Mouse (Mus musculus) limb, embryonic 15.5 days (tissue): Measurements from ENCODE around the gene Gm281. TPM values are rescaled to one million over a fixed set of nuclear protein-coding genes. Genes with fewer than 3 reads are reported as not detected.
"Not testable (repeated sequence)": the region's sequence is repeated elsewhere in the genome, so short reads cannot be mapped to it uniquely, and the experiment has no call there.

Experiments used
- ATAC-seq: fragments of 200-750 bp; cut with Nextera tagmentation; 2 replicates; pipeline ENCODE4 v1.8.0; 2017; ENCODE audit warnings: low read depth, moderate TSS enrichment; ENCODE audit not compliant: insufficient number of reproducible peaks, low FRiP score, low TSS enrichment
- H3K27ac ChIP-seq: fragments of 300-500 bp; sonication (generic); 2 replicates; pipeline ENCODE4 v1.5.1; 2015; ENCODE audit warnings: moderate library complexity, mild to moderate bottlenecking, inconsistent platforms
- H3K27me3 ChIP-seq: fragments of 300-500 bp; sonication (generic); 2 replicates; pipeline ENCODE4 v1.6.1; 2015; ENCODE audit warnings: inconsistent platforms
- H3K36me3 ChIP-seq: fragments of 300-500 bp; sonication (generic); 2 replicates; pipeline ENCODE4 v1.6.1; 2015; ENCODE audit warnings: inconsistent platforms
- H3K4me1 ChIP-seq: fragments of 300-500 bp; sonication (generic); 2 replicates; pipeline ENCODE4 v1.6.1; 2015; ENCODE audit warnings: inconsistent platforms
- H3K4me2 ChIP-seq: fragments of 300-500 bp; sonication (generic); 2 replicates; pipeline ENCODE4 v1.6.1; 2015; ENCODE audit warnings: mild to moderate bottlenecking, inconsistent platforms
- H3K4me3 ChIP-seq: fragments of 300-500 bp; sonication (generic); 2 replicates; pipeline ENCODE4 v1.5.1; 2015; ENCODE audit warnings: mild to moderate bottlenecking, inconsistent platforms
- H3K9ac ChIP-seq: fragments of 300-500 bp; sonication (generic); 2 replicates; pipeline ENCODE4 v1.6.1; 2015; ENCODE audit warnings: inconsistent platforms
- H3K9me3 ChIP-seq: fragments of 300-500 bp; sonication (generic); 2 replicates; pipeline ENCODE4 v1.6.1; 2016; ENCODE audit warnings: inconsistent platforms
- WGBS: fragments of 180-500 bp; shearing (Covaris S2); methylation state at CpG from one replicate; pipeline ENCODE4 v1.1.7; 2015; 5-methylcytosine and 5-hydroxymethylcytosine counted together
- polyA plus RNA-seq: library from polyadenylated mRNA; unstranded; fragments of >200 nt; fragmentation: Nextera tagmentation; extraction: Ambion mirVana; gene quantifications from 2 replicates; pipeline ENCODE4 v1.2.1, GENCODE M21; 2015

Gene Gm281
- polyA plus RNA-seq: not detected in 2 replicates

DNA sequence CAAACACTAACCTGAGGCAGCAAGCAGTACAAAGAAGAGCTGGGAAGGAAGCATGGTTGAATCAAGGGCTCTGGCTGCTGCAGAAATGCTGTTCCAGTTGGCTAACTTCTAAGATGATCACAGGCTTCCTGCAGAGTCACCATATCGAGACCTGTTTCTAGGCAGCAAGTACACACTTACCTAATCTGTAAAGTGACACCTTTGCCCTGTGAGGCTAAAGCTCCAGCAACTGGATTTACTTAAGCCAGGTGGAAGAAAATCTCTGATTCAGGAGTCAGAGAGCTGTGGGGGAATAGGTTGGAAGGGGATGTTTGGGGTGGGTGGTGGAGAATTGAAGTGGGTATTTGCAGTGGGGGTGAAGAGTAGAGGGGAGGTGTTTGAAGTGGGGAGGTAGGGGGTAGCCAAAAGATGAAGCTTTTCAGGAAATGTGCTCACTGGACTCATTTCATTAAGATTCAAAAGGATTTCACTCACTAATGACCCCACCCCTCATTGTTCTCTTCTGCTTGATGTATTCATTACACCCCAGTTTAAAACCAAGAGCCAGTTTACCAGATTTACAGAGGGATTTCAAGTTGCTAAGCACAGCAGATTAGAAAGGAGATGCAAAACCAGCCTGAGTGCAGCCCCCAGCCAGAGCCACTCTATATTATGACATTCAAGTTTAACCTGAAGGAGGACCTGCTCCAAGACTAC lies at the start of gene Gm281:
Gm281 (minus strand) TSS at position 92 of the 696 bp plus-strand sequence.
- H3K36me3 ChIP-seq: no peaks in the 10 kb centered on the region
- H3K9ac ChIP-seq: no peak within 1 kb of the TSS
- no peaks in the 10 kb centered on the region for H3K4me1 ChIP-seq
- WGBS: 41% methylated on average over 1 of the region's 1 CpGs
- no peaks in the 10 kb centered on the region for H3K9me3 ChIP-seq
- ATAC-seq: no peak
- no peak within 1 kb of the TSS for H3K4me3 ChIP-seq
- no peak within 1 kb of the TSS for H3K4me2 ChIP-seq
- H3K27ac ChIP-seq: no peak within 1 kb of the TSS
- H3K27me3 ChIP-seq: no peaks in the 10 kb centered on the region

DNA sequence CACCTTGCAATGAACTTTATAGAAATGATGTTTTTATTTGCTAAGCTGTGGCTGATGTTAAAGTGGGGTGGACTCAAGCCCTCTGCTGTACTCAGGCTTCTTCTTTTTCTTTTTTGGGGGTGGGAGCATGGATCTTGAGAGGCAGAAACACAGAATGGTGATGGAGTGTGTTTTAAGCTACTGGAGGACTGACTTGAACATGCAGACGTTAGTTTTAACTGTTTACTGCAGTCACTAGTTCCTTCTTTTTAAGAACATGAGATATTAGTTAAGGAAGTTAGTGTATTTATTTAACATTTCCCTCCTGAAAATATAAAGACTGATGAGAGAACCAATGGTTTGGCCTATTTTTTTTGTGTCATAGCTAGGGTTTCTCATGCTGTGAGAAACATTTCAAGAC lies 49.2 kb upstream of the Gm281 start:
- Histone ChIP-seq H3K9me3 (no peaks in the 10 kb centered on the region), H3K4me3 (no peak overlapping the region), H3K27me3 (no peaks in the 10 kb centered on the region), H3K4me2 (no peak overlapping the region), H3K4me1 (peaks cover 11% of the 10 kb centered on the region; the same call in 1 of the 2 replicates), H3K9ac (no peak overlapping the region), H3K27ac (no peak overlapping the region), H3K36me3 (no peaks in the 10 kb centered on the region)
- 70% methylated on average over 1 of the region's 1 CpGs for WGBS
- no peak for ATAC-seq

DNA sequence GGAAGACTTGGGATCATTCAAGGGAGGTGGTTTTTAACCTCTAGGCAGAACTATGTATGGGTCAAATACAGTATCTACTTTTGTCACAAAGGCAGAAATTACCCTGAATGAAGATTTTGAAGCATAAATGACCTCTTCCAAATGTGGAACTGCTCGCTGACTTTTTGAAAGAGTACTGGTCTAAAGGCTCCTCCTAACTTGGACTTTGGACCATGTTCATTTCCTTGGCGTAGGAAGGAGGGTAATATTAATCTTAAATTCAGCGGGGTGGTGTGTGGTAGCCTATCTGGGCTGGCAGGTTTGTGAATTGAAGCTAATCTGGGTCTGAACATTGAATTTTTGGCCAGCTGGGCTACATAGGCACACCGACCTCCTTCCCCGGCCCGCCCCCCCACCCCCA lies 48.2 kb upstream of the Gm281 start:
- Histone ChIP-seq H3K36me3 (no peaks in the 10 kb centered on the region), H3K27ac (no peak overlapping the region), H3K9me3 (no peaks in the 10 kb centered on the region), H3K9ac (no peak overlapping the region), H3K4me3 (no peak overlapping the region), H3K27me3 (no peaks in the 10 kb centered on the region), H3K4me1 (peaks cover 11% of the 10 kb centered on the region; the same call in 1 of the 2 replicates), H3K4me2 (no peak overlapping the region)
- no peak for ATAC-seq
- WGBS: 92% methylated on average over 6 of the region's 6 CpGs

DNA sequence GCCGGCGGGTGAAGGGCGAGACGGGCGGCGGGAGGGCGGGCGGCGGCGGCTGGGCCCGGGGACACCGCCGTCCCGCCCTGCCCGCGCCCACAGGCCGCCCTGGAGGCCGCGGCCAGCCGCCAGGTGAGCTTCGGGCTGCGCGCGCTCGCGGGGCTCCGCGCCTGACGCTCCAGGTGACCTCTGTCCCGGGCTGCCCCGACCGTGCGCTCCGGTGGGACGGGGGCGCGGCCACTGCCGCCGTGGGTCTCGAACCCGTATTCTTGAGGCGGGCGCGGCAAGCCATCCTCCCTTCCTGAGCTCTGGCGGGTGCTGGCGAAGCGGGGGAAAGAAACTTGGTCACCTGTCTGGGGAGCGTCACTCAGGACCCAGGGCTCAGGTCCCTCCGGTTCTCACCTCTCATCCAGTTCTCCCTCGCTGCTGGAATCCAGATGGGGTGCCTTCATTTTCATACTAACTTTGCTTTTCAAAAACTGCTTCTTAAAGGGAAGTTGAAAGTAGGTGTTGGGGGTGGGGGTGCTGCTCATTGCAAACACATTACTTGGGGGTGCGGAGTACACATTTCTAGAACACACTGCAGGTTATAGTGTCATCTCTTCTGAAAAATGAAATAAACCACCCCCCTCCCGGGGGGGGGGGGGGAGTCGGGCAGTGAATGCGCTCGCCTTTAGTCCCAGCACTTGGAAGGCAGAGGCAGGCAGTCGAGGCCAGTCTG lies 47.3 kb upstream of the Gm281 start, which contains the start of the genes Atxn7 and Thoc7:
Atxn7 (plus strand) TSS at position 40 of the 712 bp plus-strand sequence.
Thoc7 (minus strand) TSS at position 452 of the 712 bp plus-strand sequence.
- Histone ChIP-seq H3K27me3 (no peaks in the 10 kb centered on the region), H3K27ac (peak within 1 kb of the TSS; percentile 88), H3K36me3 (no peaks in the 10 kb centered on the region), H3K4me2 (peak within 1 kb of the TSS; percentile 61), H3K9ac (peak within 1 kb of the TSS; percentile 96), H3K4me1 (peaks cover 11% of the 10 kb centered on the region; the same call in 1 of the 2 replicates), H3K9me3 (no peaks in the 10 kb centered on the region), H3K4me3 (peak within 1 kb of the TSS; percentile 87)
- WGBS: 3% methylated on average over 45 of the region's 56 CpGs
- peak; percentile 40; the same call in 1 of the 2 replicates for ATAC-seq

DNA sequence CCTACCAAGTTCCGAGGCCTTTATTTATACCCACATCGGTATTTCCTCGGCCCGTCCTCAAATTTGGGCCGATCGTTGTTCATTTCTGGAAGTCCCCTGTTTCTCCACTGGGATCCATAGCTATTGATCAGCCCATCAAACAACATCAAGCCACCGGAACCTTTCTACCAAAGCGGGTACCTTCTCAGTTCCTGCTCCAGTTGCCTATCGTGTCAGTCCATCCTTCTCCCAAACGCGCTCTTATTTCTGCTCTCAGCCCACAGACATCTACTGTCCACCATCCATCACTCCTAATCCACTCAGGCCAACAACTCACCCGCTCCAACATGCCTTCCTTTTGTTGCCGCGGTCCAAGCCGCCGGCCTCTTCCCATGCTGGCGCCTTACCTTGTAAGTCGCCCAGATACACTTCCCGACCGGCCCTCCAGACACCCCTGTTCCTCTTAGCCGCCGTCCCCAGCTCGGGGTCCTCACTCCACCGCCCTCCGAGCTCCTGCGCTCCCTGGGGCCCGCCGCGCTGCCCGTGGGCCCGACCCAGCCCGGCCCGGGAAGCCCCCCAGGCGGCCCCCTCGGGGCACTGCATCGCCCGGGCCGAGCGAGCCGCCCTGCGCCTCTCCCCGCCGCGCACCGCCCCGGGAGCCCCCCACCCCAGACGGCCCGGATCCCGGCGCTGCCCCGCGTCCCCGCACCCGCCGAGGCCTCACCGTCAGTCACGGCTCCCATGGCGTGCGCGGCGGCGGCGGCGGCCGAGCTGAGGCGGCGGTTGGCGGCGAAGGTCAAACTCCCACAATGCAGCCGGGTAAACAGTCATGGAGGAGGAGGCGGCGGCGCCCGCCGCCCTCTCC lies 46.4 kb upstream of the Gm281 start:
- H3K27me3 ChIP-seq: no peaks in the 10 kb centered on the region
- H3K27ac ChIP-seq: peak overlapping the region; percentile 88
- WGBS: under 1% methylated on average over 64 of the region's 75 CpGs
- peak overlapping the region; percentile 87 for H3K4me3 ChIP-seq
- peak; percentile 78 for ATAC-seq
- peak overlapping the region; percentile 58 for H3K4me2 ChIP-seq
- H3K4me1 ChIP-seq: peaks cover 11% of the 10 kb centered on the region; the same call in 1 of the 2 replicates
- no peaks in the 10 kb centered on the region for H3K9me3 ChIP-seq
- peaks cover 5% of the 10 kb centered on the region; the same call in 1 of the 2 replicates for H3K36me3 ChIP-seq
- H3K9ac ChIP-seq: peak overlapping the region; percentile 96

DNA sequence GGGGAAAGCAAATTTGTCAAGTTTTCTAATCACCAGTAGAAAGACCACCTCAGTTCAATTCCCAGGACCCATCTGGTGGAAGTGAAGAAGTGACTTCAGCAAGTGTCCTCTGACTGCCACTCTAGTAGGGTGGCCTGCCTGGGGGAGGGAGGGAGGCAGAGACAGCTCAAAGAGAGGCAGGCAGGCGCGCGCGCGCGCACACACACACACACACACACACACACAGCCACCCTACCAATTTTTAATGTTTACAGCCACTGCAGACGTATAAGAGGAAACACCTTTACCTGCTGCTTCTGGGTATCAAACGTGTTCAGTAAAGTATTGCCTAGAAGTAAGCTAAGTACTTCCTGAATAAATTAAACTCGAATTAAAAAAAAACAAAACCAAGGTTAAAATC lies 45.8 kb upstream of the Gm281 start:
- H3K9me3 ChIP-seq: no peaks in the 10 kb centered on the region
- no peak for ATAC-seq
- peak overlapping the region; percentile 58 for H3K4me2 ChIP-seq
- peaks cover 11% of the 10 kb centered on the region; the same call in 1 of the 2 replicates for H3K4me1 ChIP-seq
- peak overlapping the region; percentile 96; the same call in 1 of the 2 replicates for H3K9ac ChIP-seq
- peak overlapping the region; percentile 87 for H3K4me3 ChIP-seq
- peak overlapping the region; percentile 88; the same call in 1 of the 2 replicates for H3K27ac ChIP-seq
- WGBS: 2% methylated on average over 9 of the region's 9 CpGs
- H3K36me3 ChIP-seq: peaks cover 9% of the 10 kb centered on the region; the same call in 1 of the 2 replicates
- H3K27me3 ChIP-seq: no peaks in the 10 kb centered on the region

DNA sequence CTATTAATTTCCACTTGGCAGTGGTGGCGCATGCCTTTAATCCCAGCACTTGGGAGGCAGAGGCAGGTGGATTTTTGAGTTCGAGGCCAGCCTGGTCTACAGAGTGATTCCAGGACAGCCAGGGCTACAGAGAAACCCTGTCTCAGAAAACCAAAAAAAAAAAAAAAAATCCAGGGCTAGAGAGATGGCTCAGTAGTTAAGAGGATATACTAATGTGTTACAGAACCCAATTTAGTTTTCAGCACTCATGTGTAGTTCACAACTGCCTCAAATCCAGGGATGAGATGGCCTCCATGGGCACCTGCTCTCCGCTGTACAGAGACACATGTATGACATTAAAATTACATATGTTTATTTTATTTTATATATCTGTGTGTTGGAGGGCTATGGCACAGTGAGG lies 37.9 kb upstream of the Gm281 start:
- not testable (repeated sequence) for H3K4me1 ChIP-seq, H3K27ac ChIP-seq, H3K4me3 ChIP-seq, ATAC-seq, H3K27me3 ChIP-seq, H3K4me2 ChIP-seq, H3K9me3 ChIP-seq, H3K9ac ChIP-seq
- 94% methylated on average over 3 of the region's 3 CpGs for WGBS
- H3K36me3 ChIP-seq: peaks cover 47% of the 10 kb centered on the region

DNA sequence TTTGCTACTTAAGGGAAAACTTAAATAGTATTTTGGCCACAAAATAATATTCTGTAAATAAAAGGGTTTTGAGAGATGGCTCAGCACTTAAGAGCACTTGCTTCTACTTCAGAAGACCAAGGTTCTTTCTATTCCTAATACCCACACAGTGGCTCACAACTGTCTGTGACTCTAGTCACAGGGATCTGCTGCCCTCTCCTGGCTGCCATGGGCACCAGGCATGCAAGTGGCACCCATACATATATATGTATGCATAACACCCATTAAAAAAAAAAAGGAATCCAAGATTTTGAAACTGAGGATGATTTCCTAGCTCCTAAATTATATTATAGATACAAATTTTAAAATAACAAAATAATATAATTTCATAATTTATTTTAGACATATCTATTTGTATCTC lies 36.1 kb upstream of the Gm281 start:
- Histone ChIP-seq H3K27me3 (no peaks in the 10 kb centered on the region), H3K9ac (no peak overlapping the region), H3K4me3 (no peak overlapping the region), H3K4me1 (no peaks in the 10 kb centered on the region), H3K36me3 (peaks cover 45% of the 10 kb centered on the region), H3K9me3 (no peaks in the 10 kb centered on the region), H3K27ac (no peak overlapping the region), H3K4me2 (no peak overlapping the region)
- ATAC-seq: no peak

DNA sequence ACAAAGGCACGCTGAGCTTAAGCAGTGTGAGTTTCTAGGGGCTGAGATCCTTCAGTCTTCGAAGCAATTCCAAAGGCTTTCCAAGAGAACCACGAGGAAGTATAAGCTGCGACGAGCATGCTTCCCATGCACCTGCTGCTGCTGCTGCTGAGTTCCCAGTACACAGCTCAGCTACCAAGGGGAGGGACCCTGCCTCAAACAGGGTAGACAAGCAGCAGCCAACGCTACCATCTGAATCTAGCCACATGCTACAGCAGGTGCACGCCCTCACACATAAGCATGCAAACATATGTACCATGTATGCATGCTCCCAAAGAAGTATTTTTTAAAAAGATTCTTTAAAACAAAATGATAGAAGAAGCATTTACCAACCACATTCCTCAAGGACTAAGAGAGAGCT lies 34.1 kb upstream of the Gm281 start:
- 93% methylated on average over 7 of the region's 7 CpGs for WGBS
- Histone ChIP-seq H3K4me2 (no peak overlapping the region), H3K9me3 (no peaks in the 10 kb centered on the region), H3K4me1 (no peaks in the 10 kb centered on the region), H3K36me3 (peaks cover 45% of the 10 kb centered on the region), H3K9ac (no peak overlapping the region), H3K4me3 (no peak overlapping the region), H3K27ac (no peak overlapping the region), H3K27me3 (no peaks in the 10 kb centered on the region)
- ATAC-seq: no peak

DNA sequence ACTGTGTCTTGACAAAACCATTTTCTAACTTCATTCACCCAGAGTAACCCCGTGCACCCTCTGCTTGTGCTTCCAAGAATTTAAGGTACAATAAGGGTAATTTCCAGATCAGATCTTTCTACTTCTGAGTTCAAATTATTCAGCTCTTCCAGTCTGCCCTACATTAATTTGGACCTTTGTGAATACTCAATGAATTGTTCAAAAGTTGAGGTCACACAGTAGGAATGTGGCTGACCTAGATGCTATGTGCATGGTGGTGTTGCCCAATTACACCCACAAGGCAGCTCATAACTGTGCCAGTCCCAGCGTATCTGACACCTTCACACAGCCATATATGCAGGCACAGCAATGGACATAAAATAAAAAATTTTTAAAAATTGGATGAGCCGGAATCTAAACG lies 30.4 kb upstream of the Gm281 start:
- Histone ChIP-seq H3K4me2 (no peak overlapping the region), H3K36me3 (peaks cover 26% of the 10 kb centered on the region), H3K9me3 (no peaks in the 10 kb centered on the region), H3K9ac (no peak overlapping the region), H3K27me3 (no peaks in the 10 kb centered on the region), H3K27ac (no peak overlapping the region), H3K4me3 (no peak overlapping the region), H3K4me1 (no peaks in the 10 kb centered on the region)
- 93% methylated on average over 4 of the region's 4 CpGs for WGBS
- ATAC-seq: no peak

DNA sequence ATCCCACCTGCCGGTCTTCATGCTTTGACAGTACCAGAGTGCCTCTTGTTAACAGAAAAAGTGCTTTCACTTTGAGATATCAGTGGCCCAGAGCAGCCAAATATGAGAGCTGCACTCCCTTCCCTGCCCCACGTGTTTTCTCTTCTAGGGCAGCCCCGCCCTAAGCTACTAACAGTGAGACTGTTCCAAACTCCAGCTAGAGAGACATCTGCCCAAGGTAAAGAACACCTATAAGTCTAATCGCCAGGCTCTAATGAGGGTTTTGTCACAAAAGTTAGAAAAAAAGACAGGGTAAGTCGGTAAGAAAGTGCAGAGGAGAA lies 19.7 kb upstream of the Gm281 start:
- no peaks in the 10 kb centered on the region for H3K36me3 ChIP-seq
- 39% methylated on average over 5 of the region's 5 CpGs for WGBS
- no peaks in the 10 kb centered on the region for H3K9me3 ChIP-seq
- no peaks in the 10 kb centered on the region for H3K27me3 ChIP-seq
- ATAC-seq: no peak
- H3K9ac ChIP-seq: no peak overlapping the region
- H3K4me1 ChIP-seq: peaks cover 7% of the 10 kb centered on the region; the same call in 1 of the 2 replicates
- H3K27ac ChIP-seq: no peak overlapping the region
- H3K4me2 ChIP-seq: peak overlapping the region; percentile 72
- H3K4me3 ChIP-seq: peak overlapping the region; percentile 37
